Mouse (Mus musculus): ENCODE data around the gene Col27a1. TPM values are rescaled to one million over a fixed set of nuclear protein-coding genes. Genes with fewer than 3 reads are reported as not detected.

Gene Col27a1
- polyA plus RNA-seq, 1 experiment from 2014 or later, result 4.1 TPM

DNA sequence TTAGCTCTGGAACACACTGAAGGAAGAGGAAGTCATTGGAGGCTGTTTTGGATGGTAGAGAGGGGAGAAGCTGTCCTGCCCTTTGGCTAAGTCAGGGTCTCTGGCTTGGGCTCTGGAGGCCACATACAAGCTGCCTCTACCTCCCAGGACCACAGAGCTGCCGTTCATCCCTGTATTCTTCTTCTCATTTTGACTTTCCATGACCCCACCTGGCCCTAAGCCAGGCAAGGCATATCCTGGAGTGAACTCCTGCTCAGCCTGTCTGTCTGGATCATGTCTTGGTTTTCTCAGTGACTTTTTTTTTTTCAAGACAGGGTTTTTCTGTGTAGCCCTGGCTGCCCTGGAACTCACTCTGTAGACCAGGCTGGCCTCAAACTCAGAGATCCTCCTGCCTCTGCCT lies 60.7 kb downstream of the Col27a1 start:
- Histone ChIP-seq H3K27me3 (no peaks in the 10 kb centered on the region), H3K4me2 (no peak overlapping the region), H3K27ac (no peak overlapping the region), H3K9ac (no peak overlapping the region), H3K9me3 (no peaks in the 10 kb centered on the region), H3K4me1 (no peaks in the 10 kb centered on the region), H3K36me3 (replicated peaks) (no peaks in the 10 kb centered on the region), H3K4me3 (replicated peaks) (no peak overlapping the region)
- no peak for ATAC-seq (ENCODE audit: low FRiP score)
- WGBS, result 90% methylated on average over 1 of the region's 1 CpGs

DNA sequence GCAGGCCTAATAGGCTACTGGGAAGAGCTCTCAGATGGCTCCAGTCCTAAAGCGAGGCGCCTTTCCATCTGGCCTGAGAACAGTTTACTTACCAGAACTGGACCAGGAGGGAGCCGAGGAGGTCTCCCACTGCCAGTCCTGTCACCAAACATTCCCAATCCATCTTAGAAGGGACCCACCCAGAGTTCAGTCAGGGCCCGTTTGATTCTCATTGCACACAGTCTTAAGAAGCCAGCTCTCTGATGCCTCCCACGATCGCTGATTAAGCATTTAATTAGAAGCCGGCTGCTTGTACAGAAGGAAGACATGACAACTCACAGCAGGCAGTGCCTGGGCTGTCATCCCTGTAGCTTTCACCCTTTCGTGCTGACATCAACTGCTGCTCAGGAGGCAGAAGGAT lies 61.4 kb downstream of the Col27a1 start:
- H3K27me3 ChIP-seq, result no peaks in the 10 kb centered on the region
- 57% methylated on average over 8 of the region's 8 CpGs for WGBS
- no peak overlapping the region for H3K9ac ChIP-seq
- H3K4me3 ChIP-seq (replicated peaks), result no peak overlapping the region
- no peaks in the 10 kb centered on the region for H3K9me3 ChIP-seq
- H3K4me1 ChIP-seq, result no peaks in the 10 kb centered on the region
- no peak overlapping the region for H3K4me2 ChIP-seq
- ATAC-seq (ENCODE audit: low FRiP score), result no peak
- H3K36me3 ChIP-seq (replicated peaks), result no peaks in the 10 kb centered on the region
- H3K27ac ChIP-seq, result peak overlapping the region; percentile 21

DNA sequence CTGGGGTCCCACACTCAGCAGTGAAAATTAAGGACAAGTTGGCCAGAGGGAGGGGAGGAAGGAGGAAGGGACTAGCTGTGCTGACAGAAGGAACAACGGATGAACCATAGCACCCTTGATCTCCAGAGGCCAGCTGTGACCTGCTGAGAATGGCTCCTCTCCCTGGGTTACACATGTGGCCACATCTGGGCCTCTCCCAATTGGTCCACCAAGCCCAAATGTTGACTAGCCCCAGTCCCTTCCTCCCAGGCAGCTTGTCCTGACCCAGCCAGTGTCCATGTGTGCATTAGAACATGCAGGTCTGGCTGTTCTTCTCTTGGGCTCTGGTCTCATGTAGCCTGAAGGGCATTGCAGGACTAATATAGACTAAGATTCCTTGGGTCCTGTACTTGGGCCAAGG lies 62.8 kb downstream of the Col27a1 start:
- 93% methylated on average over 1 of the region's 1 CpGs for WGBS
- Histone ChIP-seq H3K9ac (no peak overlapping the region), H3K36me3 (replicated peaks) (no peaks in the 10 kb centered on the region), H3K27me3 (no peaks in the 10 kb centered on the region), H3K9me3 (no peaks in the 10 kb centered on the region), H3K27ac (no peak overlapping the region), H3K4me2 (no peak overlapping the region), H3K4me1 (no peaks in the 10 kb centered on the region), H3K4me3 (replicated peaks) (no peak overlapping the region)
- ATAC-seq (ENCODE audit: low FRiP score), result no peak

DNA sequence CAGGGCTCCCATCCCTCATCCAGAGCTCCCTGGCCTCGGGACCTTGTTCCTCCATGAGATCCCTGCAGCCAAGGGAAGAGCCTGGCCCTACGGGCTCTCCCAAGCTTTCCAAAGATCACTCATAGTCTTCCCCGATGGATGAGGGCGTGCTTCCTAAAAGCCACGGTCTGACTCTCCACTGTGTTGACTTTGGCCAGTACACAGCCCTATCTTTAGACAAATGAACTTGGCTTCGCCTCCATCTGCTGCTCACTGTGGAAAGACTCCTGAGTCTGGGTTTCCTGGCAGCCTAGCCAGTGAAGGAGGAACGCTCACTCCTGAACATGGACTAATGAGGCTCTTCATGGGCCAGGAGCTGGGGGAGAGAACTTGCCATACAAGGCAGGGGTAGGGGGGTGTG lies 65.0 kb downstream of the Col27a1 start:
- H3K4me2 ChIP-seq, result no peak overlapping the region
- no peaks in the 10 kb centered on the region for H3K9me3 ChIP-seq
- 90% methylated on average over 7 of the region's 7 CpGs for WGBS
- H3K27ac ChIP-seq, result no peak overlapping the region
- no peak overlapping the region for H3K9ac ChIP-seq
- no peaks in the 10 kb centered on the region for H3K27me3 ChIP-seq
- H3K4me3 ChIP-seq (replicated peaks), result no peak overlapping the region
- no peaks in the 10 kb centered on the region for H3K36me3 ChIP-seq (replicated peaks)
- no peaks in the 10 kb centered on the region for H3K4me1 ChIP-seq
- no peak for ATAC-seq (ENCODE audit: low FRiP score)

DNA sequence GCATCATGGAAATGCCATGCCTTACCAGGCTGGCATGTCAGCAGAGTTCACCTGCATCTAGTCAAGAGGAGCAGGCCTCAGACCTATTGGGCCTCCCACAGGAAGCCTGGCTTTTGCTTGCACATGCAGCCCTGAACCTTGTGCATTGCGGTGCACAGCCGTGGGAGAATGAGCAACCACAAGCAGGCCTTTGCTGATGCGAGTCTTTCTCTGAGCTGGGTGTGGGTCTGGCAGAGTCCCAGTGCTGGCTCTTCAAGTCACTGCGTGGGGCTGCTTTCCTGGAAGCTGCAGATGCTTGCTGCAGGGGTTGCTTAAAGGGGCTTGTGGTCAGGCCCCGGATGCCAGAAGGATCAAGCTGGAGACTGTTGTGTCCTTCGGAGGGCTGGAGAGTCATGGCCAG lies 67.9 kb downstream of the Col27a1 start:
- no peaks in the 10 kb centered on the region for H3K27me3 ChIP-seq
- 86% methylated on average over 6 of the region's 6 CpGs for WGBS
- H3K9me3 ChIP-seq, result no peaks in the 10 kb centered on the region
- no peak overlapping the region for H3K4me2 ChIP-seq
- H3K4me3 ChIP-seq (replicated peaks), result no peak overlapping the region
- no peak for ATAC-seq (ENCODE audit: low FRiP score)
- H3K36me3 ChIP-seq (replicated peaks), result 0 out of 2 replicates have a peak, but pooled peaks cover 2% of the 10 kb centered on the region
- no peak overlapping the region for H3K27ac ChIP-seq
- H3K4me1 ChIP-seq, result no peaks in the 10 kb centered on the region
- no peak overlapping the region for H3K9ac ChIP-seq

DNA sequence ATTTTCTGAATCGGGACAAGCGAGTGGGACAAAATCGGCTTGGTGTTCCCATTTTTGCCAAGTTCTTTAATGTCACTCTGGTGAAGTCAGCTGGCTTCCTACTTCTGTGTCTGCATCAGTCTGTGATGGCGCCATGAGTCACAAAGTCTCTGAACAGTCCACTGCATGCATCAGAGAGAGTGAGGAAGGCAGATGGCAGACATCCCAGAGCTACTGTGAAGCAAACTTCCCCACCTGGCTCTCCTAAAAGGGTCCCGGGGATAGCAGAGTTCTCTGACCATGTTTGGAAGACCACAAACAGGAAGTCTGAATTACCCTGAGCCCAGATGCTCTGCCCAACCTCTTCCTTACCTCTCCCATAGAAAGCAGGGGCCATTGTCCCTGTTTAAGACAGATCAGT lies 69.5 kb downstream of the Col27a1 start:
- H3K4me1 ChIP-seq, result no peaks in the 10 kb centered on the region
- no peak overlapping the region for H3K4me2 ChIP-seq
- H3K27me3 ChIP-seq, result no peaks in the 10 kb centered on the region
- 0 out of 2 replicates have a peak, but pooled peaks cover 2% of the 10 kb centered on the region for H3K36me3 ChIP-seq (replicated peaks)
- H3K27ac ChIP-seq, result no peak overlapping the region
- H3K9me3 ChIP-seq, result no peaks in the 10 kb centered on the region
- whole genome bisulfite sequencing, result 87% methylated on average over 5 of the region's 5 CpGs
- ATAC-seq (ENCODE audit: low FRiP score), result no peak
- H3K9ac ChIP-seq, result no peak overlapping the region
- H3K4me3 ChIP-seq (replicated peaks), result no peak overlapping the region

DNA sequence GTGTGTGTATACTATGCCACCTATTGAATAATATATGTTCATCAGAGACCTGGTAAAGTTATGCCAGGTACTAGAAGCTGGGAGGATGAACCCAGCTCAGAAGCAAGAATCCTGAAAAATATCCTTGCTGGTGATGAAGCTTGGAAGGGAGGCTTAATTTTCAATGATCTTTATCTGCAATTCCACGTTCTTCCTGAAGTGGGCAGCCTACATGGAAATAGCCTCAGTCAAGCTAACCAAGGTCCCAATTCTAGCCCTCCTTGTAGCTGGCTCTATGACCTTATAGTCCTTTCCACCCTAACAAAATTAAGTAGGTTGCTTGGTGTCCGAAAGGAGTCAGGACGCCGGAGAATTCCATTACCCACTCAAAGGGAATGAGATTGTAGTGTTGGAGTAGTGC lies 72.2 kb downstream of the Col27a1 start:
- Histone ChIP-seq H3K27ac (no peak overlapping the region), H3K9ac (no peak overlapping the region), H3K36me3 (replicated peaks) (0 out of 2 replicates have a peak, but pooled peaks cover 2% of the 10 kb centered on the region), H3K27me3 (no peaks in the 10 kb centered on the region), H3K9me3 (no peaks in the 10 kb centered on the region), H3K4me1 (no peaks in the 10 kb centered on the region), H3K4me2 (no peak overlapping the region), H3K4me3 (replicated peaks) (no peak overlapping the region)
- no peak for ATAC-seq (ENCODE audit: low FRiP score)
- WGBS, result 91% methylated on average over 4 of the region's 4 CpGs

DNA sequence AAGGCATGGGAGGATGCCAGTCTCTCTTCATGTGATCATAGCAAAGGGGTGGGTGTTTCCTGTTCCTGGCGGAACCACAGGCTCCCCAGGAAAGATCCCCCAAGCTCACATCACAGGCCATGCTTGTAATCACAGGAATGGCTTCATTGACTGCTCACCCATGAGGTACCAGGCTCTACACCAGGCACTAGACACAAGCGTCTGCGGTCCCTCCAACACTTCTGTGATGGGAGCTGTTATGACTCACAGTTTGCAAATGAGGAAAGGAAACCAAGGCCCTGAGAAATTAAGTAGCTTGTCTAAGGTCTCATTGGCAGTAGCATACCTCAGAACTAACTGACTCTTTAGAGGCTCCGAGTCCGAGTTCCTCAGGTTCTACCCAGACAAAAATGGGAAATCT lies 74.7 kb downstream of the Col27a1 start:
- Histone ChIP-seq H3K9ac (no peak overlapping the region), H3K4me3 (replicated peaks) (no peak overlapping the region), H3K36me3 (replicated peaks) (0 out of 2 replicates have a peak, but pooled peaks cover 2% of the 10 kb centered on the region), H3K4me2 (no peak overlapping the region), H3K27me3 (no peaks in the 10 kb centered on the region), H3K9me3 (no peaks in the 10 kb centered on the region), H3K27ac (no peak overlapping the region), H3K4me1 (no peaks in the 10 kb centered on the region)
- no peak for ATAC-seq (ENCODE audit: low FRiP score)
- 89% methylated on average over 5 of the region's 5 CpGs for WGBS

DNA sequence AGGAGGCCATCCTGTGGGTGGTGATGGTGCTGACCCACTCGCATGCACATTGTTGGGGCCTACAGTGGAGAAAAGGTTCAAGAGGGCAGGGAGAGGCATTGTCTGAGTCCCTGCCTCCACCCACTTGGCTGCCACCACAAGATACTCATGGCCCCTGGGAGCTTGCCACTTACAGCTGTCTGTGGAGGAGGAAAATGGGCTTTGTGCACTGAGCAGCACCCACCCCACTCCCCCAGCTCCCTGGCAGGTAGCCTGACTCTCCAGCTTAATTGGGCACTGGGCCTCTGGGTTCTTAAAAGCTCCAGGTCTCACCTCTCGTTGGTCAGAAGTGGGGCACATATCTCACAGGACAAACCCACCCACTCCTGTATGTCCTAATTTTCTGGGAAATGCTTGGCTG lies 76.3 kb downstream of the Col27a1 start:
- 0 out of 2 replicates have a peak, but pooled peaks cover 2% of the 10 kb centered on the region for H3K36me3 ChIP-seq (replicated peaks)
- ATAC-seq (ENCODE audit: low FRiP score), result no peak
- no peaks in the 10 kb centered on the region for H3K27me3 ChIP-seq
- H3K27ac ChIP-seq, result no peak overlapping the region; the same call in 1 of the 2 replicates
- H3K4me3 ChIP-seq (replicated peaks), result no peak overlapping the region
- no peaks in the 10 kb centered on the region for H3K4me1 ChIP-seq
- no peaks in the 10 kb centered on the region for H3K9me3 ChIP-seq
- no peak overlapping the region for H3K9ac ChIP-seq
- WGBS, result 69% methylated on average over 2 of the region's 2 CpGs
- H3K4me2 ChIP-seq, result no peak overlapping the region

DNA sequence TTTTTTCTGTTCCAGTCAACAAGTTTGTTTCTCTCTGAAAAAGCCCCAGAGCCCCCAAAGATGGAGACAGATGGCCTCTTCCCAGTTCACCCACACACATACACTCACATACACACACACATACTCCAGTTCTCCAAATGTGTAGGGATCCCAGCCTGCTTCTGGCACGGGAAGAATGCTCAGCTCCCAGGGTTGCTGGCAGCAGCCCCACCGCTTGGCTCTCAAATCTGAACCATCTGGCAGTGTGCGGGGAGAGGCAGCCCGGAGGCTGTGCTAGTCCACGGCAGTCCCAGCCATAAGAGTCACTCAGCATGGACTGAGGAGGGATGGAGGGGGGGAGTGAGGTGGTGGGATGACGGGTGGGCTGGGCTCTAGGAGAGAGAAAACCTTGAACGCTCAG lies 77.3 kb downstream of the Col27a1 start:
- 77% methylated on average over 7 of the region's 7 CpGs for WGBS
- peak; percentile 71; the same call in 1 of the 2 replicates for ATAC-seq (ENCODE audit: low FRiP score)

DNA sequence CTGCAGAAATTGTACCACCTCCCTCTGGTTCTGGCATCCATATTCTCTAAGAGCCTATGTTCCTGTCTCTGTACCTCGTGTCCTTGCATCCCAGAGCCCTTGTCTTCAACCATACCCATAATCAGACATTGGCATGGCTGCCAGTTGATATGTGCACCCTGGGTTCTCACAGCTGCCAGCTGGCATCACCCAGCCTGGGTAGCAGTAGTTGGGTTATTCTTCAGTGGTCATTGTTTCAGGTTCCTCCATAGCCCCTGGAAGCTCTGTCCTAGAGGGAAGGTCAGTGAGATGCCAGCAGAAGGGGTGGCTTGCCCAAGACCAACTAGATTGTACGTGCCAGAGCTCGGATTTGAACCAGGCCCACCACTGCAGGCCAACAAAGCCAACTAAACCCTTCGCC lies 77.9 kb downstream of the Col27a1 start:
- Histone ChIP-seq H3K4me1 (no peaks in the 10 kb centered on the region), H3K36me3 (replicated peaks) (no peaks in the 10 kb centered on the region), H3K27ac (no peak overlapping the region), H3K27me3 (no peaks in the 10 kb centered on the region), H3K4me3 (replicated peaks) (no peak overlapping the region), H3K9me3 (no peaks in the 10 kb centered on the region), H3K4me2 (no peak overlapping the region), H3K9ac (no peak overlapping the region)
- WGBS, result 90% methylated on average over 4 of the region's 4 CpGs
- no peak for ATAC-seq (ENCODE audit: low FRiP score)

More for the DNA sequence above, 77.3 kb downstream of the Col27a1 start:
- Histone ChIP-seq H3K36me3 (replicated peaks) (0 out of 2 replicates have a peak, but pooled peaks cover 2% of the 10 kb centered on the region), H3K9ac (no peak overlapping the region), H3K9me3 (no peaks in the 10 kb centered on the region), H3K4me2 (no peak overlapping the region), H3K27me3 (no peaks in the 10 kb centered on the region), H3K4me1 (no peaks in the 10 kb centered on the region), H3K27ac (peak overlapping the region; percentile 19; the same call in 1 of the 2 replicates), H3K4me3 (replicated peaks) (no peak overlapping the region)

DNA sequence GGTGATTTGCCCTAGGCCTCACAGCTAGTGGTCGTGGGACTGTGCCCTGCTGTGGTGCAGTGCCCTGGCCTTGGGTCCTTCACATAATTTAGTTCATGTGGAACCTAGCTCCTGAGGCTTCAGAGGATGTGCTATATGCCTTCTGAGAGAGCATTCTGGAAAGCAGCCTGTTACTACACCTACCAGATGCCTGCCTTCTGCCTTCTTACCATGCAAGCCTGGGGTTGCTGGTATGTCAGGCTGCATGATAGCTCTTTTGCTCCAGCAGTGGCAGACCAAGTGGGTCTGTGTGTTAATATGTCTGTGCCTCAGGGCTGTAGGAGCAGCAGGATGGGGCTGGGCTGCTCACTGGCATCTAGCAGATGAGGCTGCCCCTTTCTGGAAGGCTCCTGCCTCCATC lies 81.8 kb downstream of the Col27a1 start:
- Histone ChIP-seq H3K27ac (no peak overlapping the region), H3K27me3 (no peaks in the 10 kb centered on the region), H3K9ac (no peak overlapping the region), H3K4me3 (replicated peaks) (no peak overlapping the region), H3K9me3 (no peaks in the 10 kb centered on the region), H3K4me2 (no peak overlapping the region), H3K4me1 (no peaks in the 10 kb centered on the region), H3K36me3 (replicated peaks) (no peaks in the 10 kb centered on the region)
- ATAC-seq (ENCODE audit: low FRiP score), result no peak
- WGBS, result 81% methylated on average over 1 of the region's 1 CpGs

DNA sequence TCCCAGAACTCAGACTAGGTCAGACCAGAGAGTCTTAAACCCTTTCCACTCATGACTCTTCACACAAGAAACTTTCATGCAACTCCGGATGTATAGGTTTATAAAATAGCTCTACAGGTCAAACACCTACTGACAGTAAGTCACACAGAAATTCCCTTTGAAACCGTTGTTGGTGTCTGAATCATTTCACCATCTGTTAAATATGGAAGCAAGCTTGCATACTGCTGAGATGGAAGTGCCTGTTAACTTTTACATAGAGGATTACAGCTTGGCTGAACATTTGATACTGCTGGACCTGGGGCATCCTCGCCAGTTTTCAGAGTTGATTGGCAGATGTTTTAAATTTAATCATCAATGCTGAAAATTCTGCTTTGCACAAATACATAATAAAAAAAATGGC lies 82.5 kb downstream of the Col27a1 start:
- Histone ChIP-seq H3K4me1 (no peaks in the 10 kb centered on the region), H3K4me2 (no peak overlapping the region), H3K27ac (no peak overlapping the region), H3K9ac (no peak overlapping the region), H3K36me3 (replicated peaks) (no peaks in the 10 kb centered on the region), H3K4me3 (replicated peaks) (no peak overlapping the region), H3K9me3 (no peaks in the 10 kb centered on the region), H3K27me3 (no peaks in the 10 kb centered on the region)
- no peak for ATAC-seq (ENCODE audit: low FRiP score)
- WGBS, result 71% methylated on average over 3 of the region's 3 CpGs

All from forebrain, embryonic 12.5 days (tissue).